Mouse (Mus musculus): Measurements from ENCODE around the gene Hist1h2ae. TPM values are rescaled to one million over a fixed set of nuclear protein-coding genes. Genes with fewer than 3 reads are reported as not detected.
"Not testable (repeated sequence)": the region's sequence is repeated elsewhere in the genome, so short reads cannot be mapped to it uniquely, and the experiment has no call there.

Hist1h2ae gene
- polyA plus RNA-seq, 1 experiment, result 1.7 TPM

DNA sequence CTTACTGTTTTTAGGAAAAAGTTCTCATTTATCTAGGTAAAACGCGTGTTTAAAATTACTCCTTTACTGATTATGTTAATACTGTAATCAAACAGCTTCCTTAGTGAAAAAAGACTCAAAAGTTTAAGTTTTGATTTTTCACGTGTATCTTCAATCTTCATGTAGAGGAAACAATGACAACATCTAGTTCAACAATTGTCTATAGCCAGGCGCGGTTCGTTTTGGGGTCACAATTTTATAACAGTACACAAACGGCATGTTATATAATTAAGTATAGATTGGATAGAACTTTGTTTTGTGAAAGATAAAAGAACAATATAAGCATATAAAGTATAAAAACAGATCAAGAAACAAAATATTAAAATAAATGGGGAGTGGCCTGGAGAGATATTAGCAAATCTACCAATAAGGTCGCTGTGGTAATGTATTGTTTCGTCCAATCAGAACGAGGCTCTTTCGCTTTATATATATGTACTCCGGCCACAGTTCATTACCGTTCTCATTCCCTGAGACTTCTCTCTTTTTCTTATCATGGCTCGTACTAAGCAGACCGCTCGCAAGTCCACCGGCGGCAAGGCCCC lies 4.3 kb upstream of the Hist1h2ae start, which contains the start of gene Hist1h3d:
Hist1h3d (plus strand) TSS at position 493 of the 581 bp plus-strand sequence.
- TF ChIP-seq CTCF (IDR thresholded peaks at IDR 0.05; ENCODE audit: low read depth, low read length), result no peak
- no peak for TF ChIP-seq POLR2A (IDR thresholded peaks at IDR 0.05; ENCODE audit: borderline replicate concordance, low read depth, low read length)
- Histone ChIP-seq H3K27ac (ENCODE audit: insufficient read depth, low read depth, low read length) (peak within 1 kb of the TSS; percentile 83), H3K4me3 (ENCODE audit: insufficient read depth, low read length) (peak within 1 kb of the TSS; percentile 63), H3K4me1 (ENCODE audit: control insufficient read depth, insufficient read depth, low read length) (peaks cover 10% of the 10 kb centered on the region)

DNA sequence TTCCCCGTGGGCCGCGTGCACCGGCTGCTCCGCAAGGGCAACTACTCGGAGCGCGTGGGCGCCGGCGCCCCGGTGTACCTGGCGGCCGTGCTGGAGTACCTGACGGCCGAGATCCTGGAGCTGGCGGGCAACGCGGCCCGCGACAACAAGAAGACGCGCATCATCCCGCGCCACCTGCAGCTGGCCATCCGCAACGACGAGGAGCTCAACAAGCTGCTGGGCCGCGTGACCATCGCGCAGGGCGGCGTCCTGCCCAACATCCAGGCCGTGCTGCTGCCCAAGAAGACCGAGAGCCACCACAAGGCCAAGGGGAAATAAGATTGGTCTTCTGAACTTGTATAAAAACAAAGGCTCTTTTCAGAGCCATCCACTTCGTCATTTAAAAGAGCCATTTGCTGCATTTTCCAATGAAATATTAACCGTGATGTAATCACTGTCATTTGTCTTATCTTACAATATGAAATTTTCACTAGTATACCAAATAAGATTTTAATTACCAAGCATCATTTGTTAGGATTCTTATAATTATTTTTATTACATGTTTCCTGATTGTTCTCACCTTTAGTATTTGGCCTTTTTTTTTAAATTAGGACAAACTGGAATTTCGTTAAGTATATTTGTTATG lies 3.6 kb upstream of the Hist1h2ae start:
- Histone ChIP-seq H3K4me3 (ENCODE audit: insufficient read depth, low read length) (peak overlapping the region; percentile 42; the same call in 1 of the 2 replicates), H3K27ac (ENCODE audit: insufficient read depth, low read depth, low read length) (peak overlapping the region; percentile 83), H3K4me1 (ENCODE audit: control insufficient read depth, insufficient read depth, low read length) (peaks cover 13% of the 10 kb centered on the region)

DNA sequence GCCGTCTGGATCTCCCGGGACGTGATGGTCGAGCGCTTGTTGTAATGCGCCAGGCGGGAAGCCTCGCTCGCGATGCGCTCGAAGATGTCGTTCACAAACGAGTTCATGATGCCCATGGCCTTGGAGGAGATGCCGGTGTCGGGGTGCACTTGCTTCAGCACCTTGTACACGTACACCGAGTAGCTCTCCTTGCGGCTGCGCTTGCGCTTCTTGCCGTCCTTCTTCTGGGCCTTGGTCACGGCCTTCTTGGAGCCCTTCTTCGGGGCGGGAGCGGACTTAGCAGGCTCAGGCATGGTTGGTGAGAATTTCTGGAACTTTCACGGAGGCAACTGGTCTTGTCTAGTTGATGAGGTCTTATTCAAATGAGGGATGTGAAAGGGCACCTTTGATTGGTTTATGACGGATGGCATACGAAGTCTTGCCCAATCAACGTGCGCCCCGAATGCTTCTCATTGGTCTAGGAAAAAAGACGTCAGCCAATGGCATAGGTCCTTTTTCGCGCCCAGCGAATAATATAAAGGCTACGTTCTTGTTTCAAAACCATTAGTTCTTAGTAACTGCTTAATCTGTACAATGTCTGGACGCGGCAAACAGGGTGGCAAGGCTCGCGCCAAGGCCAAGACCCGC lies 3.0 kb upstream of the Hist1h2ae start, which contains the start of the genes Hist1h2bf and Hist1h2ad:
Hist1h2bf (minus strand) TSS at position 299 of the 627 bp plus-strand sequence.
Hist1h2ad (plus strand) TSS at position 484 of the 627 bp plus-strand sequence.
- Histone ChIP-seq H3K4me3 (ENCODE audit: insufficient read depth, low read length) (peak within 1 kb of the TSS; percentile 53), H3K27ac (ENCODE audit: insufficient read depth, low read depth, low read length) (peak within 1 kb of the TSS; percentile 83), H3K4me1 (ENCODE audit: control insufficient read depth, insufficient read depth, low read length) (peaks cover 15% of the 10 kb centered on the region)

DNA sequence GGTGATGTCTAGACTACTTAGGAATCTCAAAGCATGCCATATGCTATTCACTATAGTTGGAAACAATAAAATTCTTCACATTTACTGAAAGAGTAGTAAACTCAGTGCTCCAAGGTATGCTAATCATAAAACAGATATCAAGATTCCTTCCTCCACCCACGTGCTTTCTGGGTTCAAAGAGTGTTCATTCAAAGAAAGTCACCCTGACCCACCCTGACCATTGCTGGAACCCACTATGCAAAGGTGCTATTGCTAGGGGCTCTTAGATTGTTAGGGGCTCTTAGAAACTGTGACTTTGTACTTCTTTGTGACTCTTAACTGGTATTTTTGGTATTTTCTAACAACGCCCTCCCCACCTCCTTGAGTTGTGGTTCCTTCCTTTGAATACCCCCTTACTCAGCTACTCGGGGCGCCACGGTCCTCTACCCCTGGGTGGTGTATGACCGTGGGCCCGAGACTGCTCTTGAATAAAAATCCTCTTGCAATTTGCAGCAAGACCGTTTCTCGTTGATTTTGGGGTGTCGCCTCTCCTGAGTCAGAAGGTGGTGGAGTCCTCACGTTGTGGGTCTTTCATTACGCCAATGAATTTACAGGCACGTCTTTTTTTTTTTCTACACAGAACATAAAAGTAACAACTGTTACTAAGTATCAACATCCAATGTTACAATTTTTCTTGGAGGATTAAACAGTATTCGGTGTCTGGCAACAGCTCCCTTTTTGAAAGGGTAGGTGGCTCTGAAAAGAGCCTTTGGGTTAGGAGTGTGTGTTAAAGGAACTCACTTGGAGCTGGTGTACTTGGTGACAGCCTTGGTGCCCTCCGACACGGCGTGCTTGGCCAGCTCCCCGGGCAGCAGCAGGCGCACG lies 2.2 kb upstream of the Hist1h2ae start:
- Histone ChIP-seq H3K4me1 (ENCODE audit: control insufficient read depth, insufficient read depth, low read length) (peaks cover 15% of the 10 kb centered on the region), H3K4me3 (ENCODE audit: insufficient read depth, low read length) (peak overlapping the region; percentile 53)

DNA sequence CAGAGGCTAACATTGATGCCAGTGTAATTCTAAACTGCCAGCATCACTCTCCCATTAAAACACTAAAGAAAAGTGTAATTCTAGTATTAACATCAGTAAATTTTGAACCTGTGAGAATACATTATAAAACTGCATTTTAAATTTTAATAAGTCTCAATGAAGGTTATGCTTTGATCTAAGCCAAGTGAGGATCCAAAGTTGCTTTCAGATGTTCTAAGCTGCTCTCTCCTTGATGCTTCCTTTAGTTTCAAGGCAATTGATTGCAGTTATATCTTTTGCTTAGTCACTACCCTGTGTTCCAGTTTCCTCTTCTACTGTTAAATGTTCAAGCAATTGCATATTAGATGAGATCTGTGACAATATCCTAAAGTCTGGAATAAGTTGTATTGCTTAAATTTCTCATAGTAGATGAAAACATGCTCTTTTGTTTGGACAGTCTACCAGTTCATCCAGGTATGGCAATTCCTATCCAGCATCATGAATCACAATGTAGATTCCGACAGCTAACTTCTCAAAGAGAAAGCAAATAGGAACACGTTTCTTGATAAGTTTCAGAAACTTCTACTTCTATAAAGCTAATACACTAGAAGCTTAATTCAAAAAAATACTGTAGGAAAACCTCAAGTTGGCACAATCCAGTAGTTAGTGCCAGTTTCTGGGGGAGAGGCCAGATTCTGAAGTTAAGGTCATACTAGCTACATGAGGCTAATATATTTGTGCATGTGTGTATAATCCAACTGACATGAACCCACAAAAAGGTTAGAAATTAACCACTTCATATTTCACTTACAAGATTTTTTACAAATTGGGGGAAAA lies 1.4 kb upstream of the Hist1h2ae start:
- peaks cover 13% of the 10 kb centered on the region for H3K4me1 ChIP-seq (ENCODE audit: control insufficient read depth, insufficient read depth, low read length)
- TF ChIP-seq POLR2A (IDR thresholded peaks at IDR 0.05; ENCODE audit: borderline replicate concordance, low read depth, low read length) (no peak), CTCF (IDR thresholded peaks at IDR 0.05; ENCODE audit: low read depth, low read length) (no peak)
- H3K27ac ChIP-seq (ENCODE audit: insufficient read depth, low read depth, low read length), result peak overlapping the region; percentile 75
- no peak overlapping the region; the same call in 1 of the 2 replicates for H3K4me3 ChIP-seq (ENCODE audit: insufficient read depth, low read length)

More for the DNA sequence above, 2.2 kb upstream of the Hist1h2ae start:
- peak overlapping the region; percentile 81 for H3K27ac ChIP-seq (ENCODE audit: insufficient read depth, low read depth, low read length)

DNA sequence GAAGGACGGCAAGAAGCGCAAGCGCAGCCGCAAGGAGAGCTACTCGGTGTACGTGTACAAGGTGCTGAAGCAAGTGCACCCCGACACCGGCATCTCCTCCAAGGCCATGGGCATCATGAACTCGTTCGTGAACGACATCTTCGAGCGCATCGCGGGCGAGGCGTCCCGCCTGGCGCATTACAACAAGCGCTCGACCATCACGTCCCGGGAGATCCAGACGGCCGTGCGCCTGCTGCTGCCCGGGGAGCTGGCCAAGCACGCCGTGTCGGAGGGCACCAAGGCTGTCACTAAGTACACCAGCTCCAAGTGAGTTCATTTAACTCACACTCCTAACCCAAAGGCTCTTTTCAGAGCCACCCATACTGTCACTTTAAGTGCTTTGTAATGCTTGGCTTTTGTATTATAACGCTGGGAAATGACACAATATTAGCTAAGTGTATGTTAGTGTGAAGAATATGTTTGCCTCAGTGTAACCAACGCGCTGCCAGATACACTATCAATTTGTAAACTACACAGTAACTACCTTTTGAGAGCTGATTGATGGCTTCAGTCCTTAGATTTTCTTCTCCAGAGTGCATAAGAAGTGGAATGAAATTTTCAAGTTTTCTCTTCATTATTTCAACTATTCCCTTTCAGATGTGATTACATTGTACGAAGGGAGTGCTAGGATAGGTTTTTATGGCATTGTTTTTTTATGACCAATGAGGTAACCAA lies 641 bp upstream of the Hist1h2ae start:
- H3K4me1 ChIP-seq (ENCODE audit: control insufficient read depth, insufficient read depth, low read length), result not testable (repeated sequence)
- Histone ChIP-seq H3K27ac (ENCODE audit: insufficient read depth, low read depth, low read length) (peak overlapping the region; percentile 75), H3K4me3 (ENCODE audit: insufficient read depth, low read length) (peak overlapping the region; percentile 57)

DNA sequence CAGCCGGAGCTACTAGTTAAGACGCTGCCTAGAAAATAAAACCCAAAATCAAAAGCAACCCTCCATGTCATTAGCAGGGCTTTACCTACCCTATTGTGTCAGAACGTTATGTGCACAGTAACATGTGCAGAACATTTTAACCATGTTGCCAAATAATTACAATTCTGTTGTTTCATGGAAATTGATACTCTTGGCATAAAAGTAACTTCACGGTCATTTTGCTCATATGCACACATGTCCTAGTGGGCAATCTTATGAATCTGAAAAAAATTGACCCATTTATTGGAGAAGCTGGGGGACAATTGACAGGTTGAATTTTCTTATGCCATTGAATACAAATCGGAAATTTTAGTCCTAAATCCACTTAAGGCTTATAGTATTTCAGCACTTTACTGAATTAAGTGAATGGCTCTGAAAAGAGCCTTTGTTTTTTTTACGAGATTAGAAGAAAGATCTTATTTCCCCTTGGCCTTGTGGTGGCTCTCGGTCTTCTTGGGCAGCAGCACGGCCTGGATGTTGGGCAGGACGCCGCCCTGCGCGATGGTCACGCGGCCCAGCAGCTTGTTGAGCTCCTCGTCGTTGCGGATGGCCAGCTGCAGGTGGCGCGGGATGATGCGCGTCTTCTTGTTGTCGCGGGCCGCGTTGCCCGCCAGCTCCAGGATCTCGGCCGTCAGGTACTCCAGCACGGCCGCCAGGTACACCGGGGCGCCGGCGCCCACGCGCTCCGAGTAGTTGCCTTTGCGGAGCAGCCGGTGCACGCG lies 579 bp downstream of the Hist1h2ae start:
- Histone ChIP-seq H3K4me3 (ENCODE audit: insufficient read depth, low read length) (peak overlapping the region; percentile 42), H3K27ac (ENCODE audit: insufficient read depth, low read depth, low read length) (peak overlapping the region; percentile 83)
- H3K4me1 ChIP-seq (ENCODE audit: control insufficient read depth, insufficient read depth, low read length), result not testable (repeated sequence)

DNA sequence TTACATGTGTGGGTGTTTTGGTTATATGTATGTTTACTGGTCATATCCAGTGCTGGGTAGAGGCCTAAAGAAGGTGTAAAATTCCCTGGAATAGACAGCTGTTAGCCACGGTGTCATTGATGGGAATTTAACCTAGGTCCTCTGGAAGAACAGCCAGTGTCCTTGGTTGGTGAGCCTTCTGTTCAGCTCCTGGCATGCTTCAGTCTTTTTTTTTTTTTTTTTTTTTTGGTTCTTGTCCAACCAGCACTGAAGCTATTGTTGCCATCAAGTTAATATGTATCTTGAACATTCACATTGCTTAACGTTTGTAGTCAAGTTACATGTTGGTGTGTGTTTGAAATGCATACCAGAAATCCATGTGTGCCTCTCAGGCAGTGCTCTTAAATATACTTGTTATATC lies 6.5 kb downstream of the Hist1h2ae start:
- Histone ChIP-seq H3K4me3 (ENCODE audit: insufficient read depth, low read length) (no peak overlapping the region), H3K4me1 (ENCODE audit: control insufficient read depth, insufficient read depth, low read length) (peaks cover 23% of the 10 kb centered on the region), H3K27ac (ENCODE audit: insufficient read depth, low read depth, low read length) (no peak overlapping the region; the same call in 1 of the 2 replicates)
- TF ChIP-seq POLR2A (IDR thresholded peaks at IDR 0.05; ENCODE audit: borderline replicate concordance, low read depth, low read length) (no peak), CTCF (IDR thresholded peaks at IDR 0.05; ENCODE audit: low read depth, low read length) (no peak)
